Mouse (Mus musculus): ENCODE results near the gene Gm20388. TPM values are rescaled to one million over a fixed set of nuclear protein-coding genes. Genes with fewer than 3 reads are reported as not detected.

The Gm20388 gene
- polyA plus RNA-seq, 1 experiment from 2014 or later = not detected

DNA sequence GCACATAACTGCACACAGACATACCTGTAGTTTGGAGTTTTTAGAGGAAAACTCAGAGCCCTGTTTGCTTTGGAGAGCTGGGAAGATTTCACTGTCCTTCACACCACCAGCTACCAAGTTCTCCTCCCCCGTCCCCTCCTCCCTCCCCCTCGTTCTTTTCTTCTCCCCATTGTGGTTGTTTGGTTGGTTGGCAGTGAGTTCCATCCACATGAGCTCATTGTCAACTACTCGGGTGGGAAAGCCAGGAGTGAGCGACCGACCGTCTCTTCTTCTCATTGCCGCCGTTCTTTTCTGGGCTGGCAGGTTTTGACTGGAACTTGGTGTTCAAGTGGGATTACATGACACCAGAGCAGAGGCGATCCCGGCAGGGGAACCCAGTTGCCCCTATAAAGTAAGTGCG, 4421.1 kb downstream of the Gm20388 start:
- Histone ChIP-seq H3K27me3 (ENCODE audit: control insufficient read depth, insufficient read depth, low read length) (no peaks in the 10 kb centered on the region), H3K9me3 (ENCODE audit: control insufficient read depth, low read length) (no peaks in the 10 kb centered on the region), H3K4me1 (replicated peaks; ENCODE audit: control insufficient read depth, insufficient read depth) (no peaks in the 10 kb centered on the region), H3K36me3 (ENCODE audit: control insufficient read depth, insufficient read depth, low read length) (peaks cover 25% of the 10 kb centered on the region), H3K9ac (ENCODE audit: low read length) (no peak overlapping the region), H3K4me3 (ENCODE audit: low read depth, low read length) (no peak overlapping the region), H3K27ac (replicated peaks) (no peak overlapping the region), H3K4me2 (replicated peaks; ENCODE audit: low read depth) (no peak overlapping the region)
- TF ChIP-seq EP300 (optimal IDR thresholded peaks at IDR 0.05) (no peak), CTCF (IDR thresholded peaks at IDR 0.05; ENCODE audit: low read depth) (no peak)
- ATAC-seq (ENCODE audit: low FRiP score, low TSS enrichment) (no peak), DNase-seq (ENCODE audit: low spot score) (no peak)
- WGBS = 70% methylated on average over 11 of the region's 11 CpGs

DNA sequence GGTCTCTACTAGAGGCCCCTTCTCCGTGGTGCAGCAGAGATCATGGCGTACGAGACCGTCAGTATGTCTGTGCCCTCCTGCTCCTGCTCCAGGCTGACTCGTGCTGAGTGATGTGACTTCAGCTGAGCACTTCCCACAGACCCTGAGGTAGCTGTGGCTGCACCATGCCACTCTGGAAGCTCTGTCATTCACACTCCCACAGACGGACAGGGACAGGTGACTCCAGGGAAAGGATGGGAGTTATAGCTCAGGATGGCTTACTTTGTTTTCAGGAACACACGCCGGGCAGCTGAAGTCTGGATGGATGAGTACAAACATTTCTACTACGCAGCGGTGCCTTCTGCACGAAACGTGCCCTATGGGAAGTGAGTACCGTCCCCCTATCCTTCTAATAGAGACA, 4425.7 kb downstream of the Gm20388 start:
- H3K27me3 ChIP-seq (ENCODE audit: control insufficient read depth, insufficient read depth, low read length) = no peaks in the 10 kb centered on the region
- H3K4me1 ChIP-seq (replicated peaks; ENCODE audit: control insufficient read depth, insufficient read depth) = no peaks in the 10 kb centered on the region
- no peaks in the 10 kb centered on the region for H3K9me3 ChIP-seq (ENCODE audit: control insufficient read depth, low read length)
- WGBS = 93% methylated on average over 13 of the region's 13 CpGs
- DNase-seq (ENCODE audit: low spot score) (no peak), ATAC-seq (ENCODE audit: low FRiP score, low TSS enrichment) (no peak)
- TF ChIP-seq CTCF (IDR thresholded peaks at IDR 0.05; ENCODE audit: low read depth) (no peak), EP300 (optimal IDR thresholded peaks at IDR 0.05) (no peak)
- H3K4me2 ChIP-seq (replicated peaks; ENCODE audit: low read depth) = no peak overlapping the region
- H3K27ac ChIP-seq (replicated peaks) = no peak overlapping the region
- H3K4me3 ChIP-seq (ENCODE audit: low read depth, low read length) = no peak overlapping the region
- H3K9ac ChIP-seq (ENCODE audit: low read length) = no peak overlapping the region
- H3K36me3 ChIP-seq (ENCODE audit: control insufficient read depth, insufficient read depth, low read length) = peaks cover 40% of the 10 kb centered on the region

DNA sequence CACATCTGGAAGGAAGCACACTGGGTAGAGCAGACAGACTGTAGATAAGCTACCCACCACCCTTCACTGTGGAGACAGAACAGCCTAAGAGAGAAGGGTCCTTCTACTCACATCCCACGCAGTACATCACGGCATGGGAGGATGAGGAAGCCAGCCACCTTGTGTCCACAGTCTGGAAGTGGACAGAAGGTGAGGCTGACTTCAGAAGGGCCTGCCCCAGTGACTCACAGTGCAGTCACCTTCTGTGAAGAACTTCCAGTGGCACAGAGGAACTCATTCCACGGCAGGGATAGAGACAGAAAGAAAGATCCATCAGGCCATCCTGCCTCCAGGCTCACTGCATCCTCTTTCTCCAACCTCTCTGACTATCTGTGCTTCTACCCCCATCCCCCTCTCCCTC, 4429.1 kb downstream of the Gm20388 start:
- no peak overlapping the region for H3K4me2 ChIP-seq (replicated peaks; ENCODE audit: low read depth)
- no peak for TF ChIP-seq CTCF (IDR thresholded peaks at IDR 0.05; ENCODE audit: low read depth)
- no peak for TF ChIP-seq EP300 (optimal IDR thresholded peaks at IDR 0.05)
- H3K4me1 ChIP-seq (replicated peaks; ENCODE audit: control insufficient read depth, insufficient read depth) = no peaks in the 10 kb centered on the region
- peaks cover 44% of the 10 kb centered on the region for H3K36me3 ChIP-seq (ENCODE audit: control insufficient read depth, insufficient read depth, low read length)
- H3K27me3 ChIP-seq (ENCODE audit: control insufficient read depth, insufficient read depth, low read length) = no peaks in the 10 kb centered on the region
- H3K9ac ChIP-seq (ENCODE audit: low read length) = no peak overlapping the region
- DNase-seq (ENCODE audit: low spot score) (peak; percentile 61), ATAC-seq (ENCODE audit: low FRiP score, low TSS enrichment) (peak; percentile 82)
- no peak overlapping the region for H3K4me3 ChIP-seq (ENCODE audit: low read depth, low read length)
- no peaks in the 10 kb centered on the region for H3K9me3 ChIP-seq (ENCODE audit: control insufficient read depth, low read length)
- 0 out of 2 replicates have a peak overlapping the region, but pooled peaks have one; percentile 24 for H3K27ac ChIP-seq (replicated peaks)
- WGBS = 71% methylated on average over 3 of the region's 3 CpGs

DNA sequence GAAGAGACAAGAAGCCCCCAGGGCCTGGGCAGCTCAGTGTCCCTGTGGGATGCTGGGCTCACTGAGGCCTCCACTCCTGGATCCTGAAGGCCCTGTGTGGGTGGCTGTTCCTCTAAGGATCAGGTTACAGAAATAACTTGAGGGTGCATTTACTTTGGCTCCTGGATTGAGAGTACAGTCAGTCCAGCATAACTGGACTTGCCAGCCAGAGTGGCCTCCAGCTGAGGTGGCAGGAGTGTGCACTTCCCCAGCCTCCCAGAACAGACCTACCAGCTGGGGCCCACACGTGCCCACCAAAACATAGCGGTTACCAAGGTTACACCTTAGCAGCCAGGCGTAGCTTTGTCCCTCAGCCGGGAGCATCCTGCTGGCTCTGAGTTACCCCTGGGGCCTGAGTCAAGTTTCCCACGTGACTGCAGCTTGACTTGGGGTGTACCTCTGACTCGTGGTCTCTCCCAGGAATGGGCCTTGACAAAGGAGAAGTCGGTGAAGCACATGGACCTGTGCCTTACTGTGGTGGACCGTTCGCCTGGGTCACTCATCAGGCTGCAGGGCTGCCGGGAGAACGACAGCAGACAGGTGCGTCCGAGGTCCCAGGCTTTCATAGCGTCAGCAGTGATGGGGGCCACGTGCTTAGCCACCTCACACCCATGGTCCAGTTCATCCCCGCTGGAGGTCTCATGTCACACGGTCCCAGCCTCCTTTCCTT, 4429.9 kb downstream of the Gm20388 start:
- no peak overlapping the region for H3K9ac ChIP-seq (ENCODE audit: low read length)
- H3K27ac ChIP-seq (replicated peaks) = 0 out of 2 replicates have a peak overlapping the region, but pooled peaks have one; percentile 8
- no peak overlapping the region for H3K4me3 ChIP-seq (ENCODE audit: low read depth, low read length)
- no peak for ATAC-seq (ENCODE audit: low FRiP score, low TSS enrichment)
- H3K9me3 ChIP-seq (ENCODE audit: control insufficient read depth, low read length) = no peaks in the 10 kb centered on the region
- peaks cover 42% of the 10 kb centered on the region for H3K36me3 ChIP-seq (ENCODE audit: control insufficient read depth, insufficient read depth, low read length)
- no peaks in the 10 kb centered on the region for H3K4me1 ChIP-seq (replicated peaks; ENCODE audit: control insufficient read depth, insufficient read depth)
- H3K4me2 ChIP-seq (replicated peaks; ENCODE audit: low read depth) = no peak overlapping the region
- 83% methylated on average over 17 of the region's 17 CpGs for WGBS
- TF ChIP-seq EP300 (optimal IDR thresholded peaks at IDR 0.05) (no peak), CTCF (IDR thresholded peaks at IDR 0.05; ENCODE audit: low read depth) (no peak)
- no peak for DNase-seq (ENCODE audit: low spot score)
- H3K27me3 ChIP-seq (ENCODE audit: control insufficient read depth, insufficient read depth, low read length) = no peaks in the 10 kb centered on the region

- 93% methylated on average over 15 of the region's 15 CpGs for WGBS
- H3K27ac ChIP-seq (replicated peaks) = no peak overlapping the region
- no peak for TF ChIP-seq EP300 (optimal IDR thresholded peaks at IDR 0.05)
- no peak for TF ChIP-seq CTCF (IDR thresholded peaks at IDR 0.05; ENCODE audit: low read depth)
- no peak overlapping the region for H3K4me2 ChIP-seq (replicated peaks; ENCODE audit: low read depth)
- no peaks in the 10 kb centered on the region for H3K27me3 ChIP-seq (ENCODE audit: control insufficient read depth, insufficient read depth, low read length)
- H3K36me3 ChIP-seq (ENCODE audit: control insufficient read depth, insufficient read depth, low read length) = peaks cover 34% of the 10 kb centered on the region
- ATAC-seq (ENCODE audit: low FRiP score, low TSS enrichment) (no peak), DNase-seq (ENCODE audit: low spot score) (no peak)
- H3K9me3 ChIP-seq (ENCODE audit: control insufficient read depth, low read length) = no peaks in the 10 kb centered on the region
- no peak overlapping the region for H3K9ac ChIP-seq (ENCODE audit: low read length)
- no peaks in the 10 kb centered on the region for H3K4me1 ChIP-seq (replicated peaks; ENCODE audit: control insufficient read depth, insufficient read depth)
- no peak overlapping the region for H3K4me3 ChIP-seq (ENCODE audit: low read depth, low read length)
These were observed 4432.5 kb downstream of the Gm20388 start for GRCm38 (mm10) chr8:124343151-124343550.

DNA sequence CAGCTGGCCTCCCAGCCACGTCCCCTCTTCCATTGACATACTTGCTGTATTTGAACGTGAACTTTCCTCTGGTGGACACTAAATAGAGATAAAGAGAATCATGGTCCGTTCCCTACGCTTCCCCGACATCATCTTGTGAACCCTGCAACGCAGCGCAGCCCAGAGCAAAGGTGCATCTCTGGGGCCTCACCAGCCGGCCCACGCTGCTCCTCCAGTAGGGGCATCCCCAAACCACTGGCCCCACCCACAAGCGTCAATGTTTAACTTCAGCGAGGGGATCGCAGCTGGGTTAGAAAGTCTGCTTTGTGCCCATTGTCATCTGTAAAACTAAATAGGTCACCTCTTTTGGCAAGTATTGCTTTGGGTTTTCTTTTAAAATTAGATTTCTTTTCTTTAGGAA, 4433.4 kb downstream of the Gm20388 start:
- Histone ChIP-seq H3K27ac (replicated peaks) (no peak overlapping the region), H3K4me3 (ENCODE audit: low read depth, low read length) (no peak overlapping the region), H3K9me3 (ENCODE audit: control insufficient read depth, low read length) (no peaks in the 10 kb centered on the region), H3K27me3 (ENCODE audit: control insufficient read depth, insufficient read depth, low read length) (no peaks in the 10 kb centered on the region), H3K9ac (ENCODE audit: low read length) (no peak overlapping the region), H3K4me1 (replicated peaks; ENCODE audit: control insufficient read depth, insufficient read depth) (no peaks in the 10 kb centered on the region), H3K4me2 (replicated peaks; ENCODE audit: low read depth) (no peak overlapping the region), H3K36me3 (ENCODE audit: control insufficient read depth, insufficient read depth, low read length) (peaks cover 30% of the 10 kb centered on the region)
- ATAC-seq (ENCODE audit: low FRiP score, low TSS enrichment) (no peak), DNase-seq (ENCODE audit: low spot score) (no peak)
- TF ChIP-seq EP300 (optimal IDR thresholded peaks at IDR 0.05) = no peak
- TF ChIP-seq CTCF (IDR thresholded peaks at IDR 0.05; ENCODE audit: low read depth) = no peak
- 69% methylated on average over 12 of the region's 12 CpGs for WGBS
